ENCODE assay signal across 14 mouse cellular contexts in the genomic region with DNA sequence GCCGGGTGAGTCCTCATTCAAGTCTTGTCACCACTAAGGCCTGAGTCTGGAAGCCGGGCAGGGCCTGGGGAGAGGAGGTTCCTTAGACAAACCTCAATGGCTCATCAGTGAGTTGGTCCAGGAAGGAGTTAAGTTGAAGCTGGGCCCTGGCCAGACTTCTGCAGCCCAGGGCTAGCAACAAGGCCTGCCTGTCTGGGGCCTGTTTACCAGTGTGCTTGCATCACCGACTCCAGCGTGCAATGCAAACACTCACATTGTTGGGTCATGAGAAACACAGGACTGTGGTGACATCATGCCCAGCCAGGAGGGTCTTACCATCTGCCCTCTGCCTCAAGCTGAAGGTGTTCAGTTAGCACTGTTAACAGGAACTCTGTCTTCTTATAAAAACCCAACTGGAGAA. TPM values are rescaled to one million over a fixed set of nuclear protein-coding genes. Genes with fewer than 3 reads are reported as not detected.
DNase-seq lines count a peak whose midpoint lies in the region; ATAC-seq and TF ChIP-seq lines count a peak whose summit lies in the region.
"Had no signal": no experiment of that assay in that cellular context is flagged by ENCODE, and none has a peak within 500 bp of the region (broad histone marks: within the 10 kb centered on the region; RNA-seq: fewer than 3 reads in every experiment).

No protein-coding gene starts in this region.

- no peak overlapping the region for H3K4me2 ChIP-seq in liver, embryonic 14.5 days (ENCODE audit: low read depth)
- H3K4me2 ChIP-seq: midbrain, embryonic 11.5 days had no signal

- TF ChIP-seq POLR2A in kidney, adult 2 months (IDR thresholded peaks at IDR 0.05; ENCODE audit: low read depth, low read length), result no peak

- H3K4me1 ChIP-seq in kidney, adult 2 months (ENCODE audit: control insufficient read depth, insufficient read depth, low read length), result peaks cover 4% of the 10 kb centered on the region; the same call in 1 of the 2 replicates
- peaks cover 0 to 7% of the 10 kb centered on the region in 2 experiments; a peak in 1 of 4 replicates for H3K4me1 ChIP-seq in liver, embryonic 14.5 days (replicated peaks; ENCODE audit: control insufficient read depth in 2 of 2, insufficient read depth in 2 of 2, low read length in 1 of 2)

- no peaks in the 10 kb centered on the region for H3K27me3 ChIP-seq in kidney, adult 2 months (replicated peaks; ENCODE audit: control insufficient read depth, insufficient read depth, low read length)
- H3K27me3 ChIP-seq in Patski, result no peaks in the 10 kb centered on the region
- no peaks in the 10 kb centered on the region for H3K27me3 ChIP-seq in liver, embryonic 14.5 days (ENCODE audit: control insufficient read depth, insufficient read depth, low read length)
- H3K27me3 ChIP-seq: CH12.LX had no signal

- no peak for TF ChIP-seq CTCF in kidney, adult 2 months (conservative IDR thresholded peaks at IDR 0.05; ENCODE audit: insufficient read depth, insufficient read length, low read depth, low read length)
- TF ChIP-seq CTCF in Patski (IDR thresholded peaks at IDR 0.05), result no peak
- no peak for TF ChIP-seq CTCF in liver, embryonic 14.5 days (IDR thresholded peaks at IDR 0.05; ENCODE audit: low read depth)

- POLR2A ChIA-PET in Patski (lab: Charles Lee), result interaction anchor here (0.7 kb wide), 1 partner anchor 112 kb away, joined by 4 read pairs; no protein-coding TSS in a partner anchor

- H3K36me3 ChIP-seq in kidney, adult 2 months (ENCODE audit: control insufficient read depth, insufficient read depth, low read length), result no peaks in the 10 kb centered on the region
- no peaks in the 10 kb centered on the region for H3K36me3 ChIP-seq in liver, embryonic 14.5 days (replicated peaks; ENCODE audit: control insufficient read depth, insufficient read depth, low read depth)

- in situ Hi-C loops in Patski (cut with MboI; ENCODE audit: low pct_unique_long_range_greater_than_20kb), result no loop called here

- CTCF ChIA-PET in Patski (lab: Charles Lee), result interaction anchor here (1.0 to 1.5 kb wide), 4 partner anchors 11 to 31 kb away, joined by 3 to 4 read pairs (median 3); no protein-coding TSS in a partner anchor

- no peaks in the 10 kb centered on the region for H3K9me3 ChIP-seq in liver, embryonic 14.5 days (ENCODE audit: control insufficient read depth, low read length)

- WGBS in kidney, adult 2 months, result 71% methylated on average over 4 of the region's 4 CpGs
- 72% methylated on average over 4 of the region's 4 CpGs for WGBS in liver, embryonic 14.5 days (ENCODE audit: insufficient replicate concordance)

- H3K4me3 ChIP-seq in kidney, adult 2 months (ENCODE audit: insufficient read depth, low read depth, low read length), result no peak overlapping the region
- no peak overlapping the region for H3K4me3 ChIP-seq in liver, embryonic 14.5 days (ENCODE audit: insufficient read depth in 1 of 2, low read depth in 2 of 2, low read length in 2 of 2)
- H3K4me3 ChIP-seq: erythroblast, embryonic 14.5 days had no signal

- DNase-seq in kidney, adult 2 months, result no peak
- no peak for DNase-seq in kidney, adult 11 months
- no peak for DNase-seq in Patski (ENCODE audit: low read depth, low spot score)
- DNase-seq in liver, embryonic 14.5 days (ENCODE audit: low read depth in 3 of 3, low spot score in 3 of 3), result peak in 2 of 3 experiments; percentile 12 to 20
- DNase-seq in lung, postnatal 4 days, result peak; percentile 63 to 84
- DNase-seq in layer of hippocampus, postnatal 25 days (ENCODE audit: extremely low spot score in 1 of 2, low spot score in 1 of 2), result no peak
- no peak for DNase-seq in layer of hippocampus, postnatal 14 days (ENCODE audit: low spot score in 2 of 2)
- DNase-seq in kidney, adult 9 months, result no peak
- DNase-seq: left cerebral cortex, postnatal 4 days; thymus, postnatal 25 days had no signal

- no peak overlapping the region for H3K9ac ChIP-seq in liver, embryonic 14.5 days (replicated peaks)

- peak; percentile 78 for ATAC-seq in Patski
- peak; percentile 77 for ATAC-seq in liver, embryonic 14.5 days (ENCODE audit: insufficient read depth)

- no peak for TF ChIP-seq EP300 in liver, embryonic 14.5 days (IDR thresholded peaks at IDR 0.05; ENCODE audit: low read depth)

- H3K27ac ChIP-seq in kidney, adult 2 months (ENCODE audit: insufficient read depth, low read depth, low read length), result peak overlapping the region; percentile 35
- H3K27ac ChIP-seq in liver, embryonic 14.5 days, result no peak overlapping the region
- H3K27ac ChIP-seq: kidney, postnatal 0 days had no signal

RNA-seq across cellular contexts. Expression of a gene that starts 25.6 kb away (rescaled TPM):
- 52.3 and 57.2 TPM in 2 replicates for polyA plus RNA-seq in kidney, adult 2 months (2012; rRNA removed)
- polyA plus RNA-seq in Patski (2021), result 154 TPM
- polyA plus RNA-seq in liver, embryonic 14.5 days (2012; rRNA removed), result 3.3 and 4.5 TPM in 2 replicates
- 7.4 and 8.7 TPM in 2 replicates for polyA plus RNA-seq in liver, embryonic 14.5 days (2014; fragmentation: Nextera tagmentation; extraction: Ambion mirVana)
- 1 to 10 TPM; 8.8 to 8.9 TPM for total RNA-seq in layer of hippocampus, postnatal 25 days (2021)
- total RNA-seq in layer of hippocampus, postnatal 14 days (2021), result 10 to 100 TPM; 11.5 to 16.1 TPM

RNA-seq across cellular contexts. Expression of a gene that starts 51.5 kb away (rescaled TPM):
- 136 and 163 TPM in 2 replicates for polyA plus RNA-seq in kidney, adult 2 months (2012; rRNA removed)
- polyA plus RNA-seq in Patski (2021), result 65.1 TPM
- polyA plus RNA-seq in liver, embryonic 14.5 days (2012; rRNA removed), result 8.5 and 12.2 TPM in 2 replicates
- polyA plus RNA-seq in liver, embryonic 14.5 days (2014; fragmentation: Nextera tagmentation; extraction: Ambion mirVana), result 9.4 and 10.3 TPM in 2 replicates
- total RNA-seq in layer of hippocampus, postnatal 25 days (2021), result 100 to 1,000 TPM; 204 to 221 TPM
- total RNA-seq in layer of hippocampus, postnatal 14 days (2021), result 100 to 1,000 TPM; 229 to 234 TPM

Comparison
In these comparisons a context has a peak if more than half of its experiments do, and no peak if none do; other contexts are left out.
1. DNase-seq: peak in liver, embryonic 14.5 days (2 of 3) and lung, postnatal 4 days (2 of 2); none in kidney, adult 2 months (single experiment), kidney, adult 11 months (single experiment), Patski (single experiment), layer of hippocampus, postnatal 25 days (0 of 2), layer of hippocampus, postnatal 14 days (0 of 2) and kidney, adult 9 months (single experiment).